Mouse (Mus musculus) lung, adult 2 months (tissue): Measurements from ENCODE around the gene Galnt7.
"Not testable (repeated sequence)": the region's sequence is repeated elsewhere in the genome, so short reads cannot be mapped to it uniquely, and the experiment has no call there.

Experiments
- CTCF ChIP-seq: fragments of 200-500 bp; IDR thresholded peaks from 2 replicates; pipeline ENCODE4 v1.5.1; 2011; ENCODE audit warnings: mild to moderate bottlenecking, low read length, control low read depth; ENCODE audit not compliant: insufficient read depth
- POLR2A ChIP-seq: fragments of 200-500 bp; IDR thresholded peaks from 2 replicates; pipeline ENCODE4 v1.6.1; 2011; ENCODE audit warnings: low read depth, mild to moderate bottlenecking, control low read depth, low read length, borderline replicate concordance; ENCODE audit errors: extremely low read depth

- TF ChIP-seq CTCF, POLR2A: not testable (repeated sequence)
These were observed 147.3 kb downstream of the Galnt7 start for GRCm38 (mm10) chr8:57505500-57505899.
